Mouse (Mus musculus): Measurements from ENCODE around the gene Fto.

The Fto gene

GRCm38 (mm10) chr8:91357493-91358014 lies 44.2 kb downstream of the Fto start:
- DNase-seq (ENCODE audit: low read depth): no peak

DNA sequence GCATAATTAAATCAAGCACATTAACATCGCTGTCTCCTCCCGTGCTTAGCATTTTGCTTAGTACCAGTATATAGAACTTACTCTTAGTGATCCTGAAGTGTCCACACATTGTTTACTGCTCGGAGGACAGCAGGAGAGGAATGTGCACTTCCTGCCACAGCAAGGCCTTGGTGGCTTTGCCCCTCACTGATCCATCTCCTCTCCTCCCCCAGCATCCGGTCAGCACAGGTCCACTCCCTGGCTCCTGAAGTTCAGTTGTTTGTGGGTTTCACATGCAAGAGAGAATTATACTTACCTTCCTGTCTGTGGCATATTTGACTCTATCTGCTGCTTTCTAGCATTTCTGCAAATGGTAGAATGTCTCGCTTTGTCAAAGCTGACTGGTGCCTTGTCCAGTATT lies 44.7 kb downstream of the Fto start:
- DNase-seq (ENCODE audit: low read depth): no peak

GRCm38 (mm10) chr8:91359511-91359910 lies 46.2 kb downstream of the Fto start:
- DNase-seq (ENCODE audit: low read depth): no peak

DNA sequence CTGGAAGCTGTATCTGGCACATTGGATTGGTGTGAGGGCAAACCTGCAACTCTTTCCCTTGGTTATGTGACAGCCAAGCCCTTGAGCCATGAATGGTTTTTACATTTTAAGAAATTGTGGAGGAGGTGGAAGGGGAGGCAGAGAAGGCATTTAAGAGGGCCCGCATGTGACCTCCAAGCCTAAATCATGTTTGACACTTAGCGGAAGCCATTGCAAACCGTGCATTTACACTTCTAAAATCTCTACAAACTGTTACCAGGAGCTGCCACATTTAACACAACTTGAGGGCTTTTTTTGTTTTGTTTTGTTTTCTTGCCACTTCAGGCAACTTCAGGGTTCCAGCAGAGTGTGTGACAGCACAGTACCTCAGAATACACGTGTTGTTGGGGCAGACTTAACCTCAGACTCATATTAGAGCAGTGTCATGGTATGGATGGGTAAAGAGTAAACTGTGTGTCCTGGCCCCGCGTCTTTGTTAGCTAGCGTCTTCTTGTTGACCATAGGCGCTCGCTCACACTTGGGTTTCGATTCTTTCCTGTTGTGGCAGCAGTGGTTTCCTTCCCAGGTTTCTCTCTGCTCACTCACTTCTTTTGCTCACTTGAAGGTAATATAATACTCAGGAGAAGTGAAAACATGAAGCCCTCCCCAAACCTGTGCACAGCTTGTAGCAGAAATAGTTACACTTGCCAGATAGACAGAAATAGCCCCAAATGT lies 47.5 kb downstream of the Fto start:
- no peak for DNase-seq (ENCODE audit: low read depth)

DNA sequence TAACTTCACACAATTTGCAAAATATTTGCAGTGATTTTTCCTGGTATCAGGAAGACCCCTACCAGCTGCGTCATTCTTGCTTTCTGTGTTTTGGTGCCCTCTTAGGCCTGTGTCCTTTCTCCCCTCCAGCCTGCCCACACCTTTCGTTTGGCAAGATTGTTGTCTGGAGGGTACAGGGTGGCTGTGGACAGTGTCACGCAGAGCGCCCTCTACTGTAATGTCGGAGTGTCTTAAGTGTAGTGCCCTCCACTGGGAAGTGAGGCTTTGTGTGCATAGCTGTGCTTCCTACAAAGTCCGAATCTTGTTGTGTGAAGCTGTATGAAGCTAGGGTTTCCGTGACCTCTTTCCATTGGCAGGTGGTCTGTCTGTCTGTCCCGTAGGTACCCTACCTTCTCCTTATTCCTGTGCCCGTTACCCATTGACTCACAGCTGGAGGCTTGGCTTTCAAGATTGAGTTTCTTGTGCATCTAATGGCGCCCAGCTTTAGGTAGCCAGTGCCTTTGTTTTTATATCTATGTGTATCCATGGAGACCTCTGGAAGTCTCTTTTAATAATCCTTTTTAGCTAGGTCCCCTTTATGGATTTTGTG lies 50.0 kb downstream of the Fto start:
- DNase-seq (ENCODE audit: low read depth): no peak

GRCm38 (mm10) chr8:91364216-91364615 lies 50.9 kb downstream of the Fto start:
- DNase-seq (ENCODE audit: low read depth): no peak

DNA sequence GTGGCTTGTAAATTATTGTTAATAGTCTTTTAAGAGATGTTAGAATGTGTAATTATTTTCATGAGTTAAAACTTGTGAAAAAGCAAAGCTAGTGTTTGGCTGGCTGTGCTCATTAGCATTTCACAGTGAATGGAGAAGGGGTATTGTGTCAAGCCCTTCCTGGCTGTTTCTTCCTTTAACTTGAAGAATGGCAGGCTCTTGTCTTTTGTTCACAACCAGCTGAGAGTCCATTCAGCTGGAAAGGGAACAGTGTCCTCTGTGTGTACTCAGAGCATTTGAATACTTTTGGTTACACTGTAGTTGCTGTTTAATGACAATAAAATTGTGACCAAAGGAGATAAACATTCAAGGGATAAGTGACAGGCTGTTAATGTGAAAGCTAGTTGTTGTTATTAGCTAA lies 52.5 kb downstream of the Fto start:
- DNase-seq (ENCODE audit: low read depth): no peak

GRCm38 (mm10) chr8:91370899-91371298 lies 57.6 kb downstream of the Fto start:
- DNase-seq (ENCODE audit: low read depth): no peak

DNA sequence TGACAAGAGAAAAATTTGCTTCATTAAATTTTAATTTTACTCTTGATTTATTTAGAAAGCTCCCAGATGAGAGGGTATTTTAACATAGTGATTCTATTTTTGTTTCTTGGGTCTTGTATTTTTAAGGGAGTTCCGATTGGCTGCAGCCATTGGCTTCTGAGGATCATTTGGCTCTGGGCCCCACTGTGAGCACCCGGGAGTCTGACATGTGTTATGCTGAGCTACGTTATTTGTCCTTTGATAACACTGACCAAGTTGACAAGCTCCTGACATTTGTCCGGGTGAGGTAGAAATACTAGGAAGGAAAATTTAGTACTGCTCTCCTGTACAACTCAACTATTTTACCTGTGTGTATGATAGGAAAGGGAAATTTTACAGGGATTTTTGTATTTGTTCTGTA lies 58.7 kb downstream of the Fto start:
- no peak for DNase-seq (ENCODE audit: low read depth)

DNA sequence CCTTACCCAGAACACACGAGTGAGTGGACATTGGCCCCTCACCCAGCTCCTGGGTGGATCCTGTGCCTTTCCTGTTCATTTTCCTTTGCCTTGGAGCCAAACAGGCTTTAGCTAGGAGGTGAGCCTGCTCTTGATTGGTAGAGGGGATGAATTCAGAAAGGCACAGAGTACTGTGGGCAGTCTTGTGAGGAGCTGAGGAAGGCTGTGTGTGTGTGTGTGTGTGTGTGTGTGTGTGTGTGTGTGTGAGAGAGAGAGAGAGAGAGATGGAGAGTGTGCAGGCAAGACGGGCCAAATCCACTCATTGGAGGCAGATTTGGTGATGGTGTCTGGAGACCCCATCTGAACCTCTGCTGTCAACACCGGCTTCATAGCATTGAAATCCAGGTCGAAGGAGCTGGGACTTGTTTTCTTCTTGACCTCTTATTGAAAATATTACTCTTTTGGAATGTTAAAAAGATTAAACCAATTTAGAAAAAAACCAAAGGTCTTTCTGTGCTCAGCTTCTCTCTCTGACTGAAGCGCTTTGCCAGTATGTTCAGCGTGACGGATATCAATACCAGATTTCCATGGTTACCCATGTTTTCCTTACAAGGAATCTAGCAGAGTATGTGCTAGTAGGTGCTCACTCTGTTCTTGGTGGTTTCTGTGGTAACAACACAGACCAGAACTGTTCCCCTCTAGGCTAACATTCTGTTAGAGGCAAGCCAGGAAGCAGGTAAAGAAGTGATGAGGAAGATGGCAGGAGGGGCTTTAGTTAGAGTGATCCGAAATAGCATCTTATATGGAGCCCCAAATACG lies 59.7 kb downstream of the Fto start:
- DNase-seq (ENCODE audit: low read depth): no peak

DNA sequence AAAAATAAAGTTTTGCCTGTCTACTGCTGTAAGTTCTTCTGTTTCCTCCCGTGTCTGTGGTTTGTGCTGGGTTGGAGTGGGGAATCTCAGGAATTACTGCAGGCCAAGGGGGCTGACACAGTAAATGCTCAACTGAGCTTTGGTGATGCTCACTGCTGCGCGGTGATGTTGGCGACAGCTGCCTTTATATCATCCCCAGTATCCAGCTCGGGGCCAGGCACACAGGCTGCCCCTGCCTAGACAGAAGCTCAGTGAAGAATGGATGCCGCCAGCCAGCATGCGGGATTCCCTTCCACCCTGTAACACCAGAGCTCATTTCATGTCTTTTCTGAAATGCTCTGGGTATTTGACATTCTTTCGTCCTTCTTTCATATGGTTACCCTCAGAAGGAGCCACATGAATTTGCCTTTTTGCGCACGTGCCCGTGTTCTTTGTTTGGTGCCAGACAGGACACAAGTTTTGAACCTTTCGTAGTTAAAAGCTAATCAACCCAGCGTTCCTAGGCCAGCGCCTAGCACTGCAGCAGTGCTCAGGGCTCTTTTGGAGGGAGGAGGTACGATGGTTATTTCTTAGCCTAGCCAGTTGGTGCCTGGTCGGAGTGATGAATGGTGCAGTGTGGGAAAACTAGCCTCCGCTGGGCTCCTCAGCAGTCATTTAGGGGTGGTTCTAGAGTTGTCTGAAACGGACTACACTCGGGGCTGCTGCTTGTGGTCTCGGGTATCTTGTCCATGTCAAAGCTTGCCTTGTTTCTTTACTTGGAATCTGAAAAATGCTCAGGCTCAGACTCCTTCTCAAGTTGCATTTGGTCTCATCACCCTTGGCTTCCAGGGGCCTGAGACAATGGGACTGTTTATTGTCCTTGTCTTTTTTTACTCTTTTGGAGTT lies 62.0 kb downstream of the Fto start:
- no peak for DNase-seq (ENCODE audit: low read depth)

- no peak for DNase-seq (ENCODE audit: low read depth)
Measured at GRCm38 (mm10) chr8:91376785-91377184, 63.5 kb downstream of the Fto start.

- DNase-seq (ENCODE audit: low read depth): no peak
Measured at GRCm38 (mm10) chr8:91377275-91377674, 64.0 kb downstream of the Fto start.

DNA sequence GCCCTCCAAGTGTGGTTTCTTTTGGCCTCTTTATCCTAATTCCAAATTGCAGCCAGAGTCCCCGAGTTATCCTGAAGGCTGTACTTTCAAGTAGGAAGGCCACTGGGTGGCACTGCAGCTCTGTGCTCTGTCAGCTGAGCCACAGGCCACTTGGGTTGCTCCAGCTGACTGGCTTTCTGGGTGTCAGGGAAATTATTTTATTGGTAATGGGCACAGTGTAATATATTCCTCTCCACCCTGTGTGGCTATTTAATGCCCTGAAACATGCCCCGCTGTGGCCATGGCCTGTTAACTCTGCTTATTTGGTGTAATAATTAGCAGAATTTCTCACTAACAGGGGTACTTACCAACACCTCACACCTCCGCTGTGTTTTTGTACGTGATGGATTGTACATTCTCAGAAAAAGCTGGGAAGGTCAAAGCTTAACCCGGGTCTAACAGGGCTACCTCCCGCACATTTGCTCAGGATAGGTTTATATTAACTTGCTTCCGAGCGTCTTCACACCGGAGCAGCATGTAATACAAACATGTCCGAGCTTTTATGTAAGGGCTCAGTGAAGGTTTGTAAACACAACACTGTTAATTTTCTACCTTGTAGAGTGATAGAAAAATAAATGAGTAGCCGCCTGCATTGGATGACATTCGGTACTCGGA lies 65.6 kb downstream of the Fto start:
- DNase-seq (ENCODE audit: low read depth): peak; percentile 50

DNA sequence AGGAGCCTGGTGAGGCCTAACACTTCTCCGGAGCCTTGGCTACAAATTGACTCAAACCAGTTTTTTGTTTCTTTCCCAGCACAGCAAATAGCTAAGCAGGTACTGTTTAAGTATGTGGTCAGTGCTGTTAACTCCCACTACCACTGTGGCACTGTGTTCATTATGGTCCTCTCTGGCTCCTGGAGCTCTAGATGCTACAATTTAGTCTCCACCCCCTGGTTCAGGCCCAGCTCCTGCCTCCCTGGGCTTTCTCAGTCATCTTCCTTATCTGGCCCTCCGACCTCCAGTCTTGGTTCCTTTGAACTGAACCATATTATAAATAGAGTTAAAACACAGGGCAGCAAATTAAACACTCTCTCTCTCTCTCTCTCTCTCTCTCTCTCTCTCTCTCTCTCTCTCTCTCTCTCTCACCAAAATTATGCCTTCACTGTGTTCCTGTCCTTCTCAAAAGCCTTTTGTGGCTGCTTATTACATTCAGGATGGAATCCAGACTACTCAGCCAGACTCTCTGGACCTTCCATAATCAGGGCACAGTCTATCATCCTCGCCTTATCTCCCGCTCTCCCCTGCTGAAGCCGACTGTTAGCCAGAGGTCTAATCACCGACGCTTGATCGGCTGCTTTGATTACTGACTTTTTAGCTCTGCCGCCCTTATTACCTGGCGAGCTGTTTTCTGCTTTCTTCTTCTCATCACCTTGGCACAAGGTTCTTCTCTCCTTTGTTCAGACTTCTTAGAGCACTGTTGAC lies 67.6 kb downstream of the Fto start:
- no peak for DNase-seq (ENCODE audit: low read depth)

DNA sequence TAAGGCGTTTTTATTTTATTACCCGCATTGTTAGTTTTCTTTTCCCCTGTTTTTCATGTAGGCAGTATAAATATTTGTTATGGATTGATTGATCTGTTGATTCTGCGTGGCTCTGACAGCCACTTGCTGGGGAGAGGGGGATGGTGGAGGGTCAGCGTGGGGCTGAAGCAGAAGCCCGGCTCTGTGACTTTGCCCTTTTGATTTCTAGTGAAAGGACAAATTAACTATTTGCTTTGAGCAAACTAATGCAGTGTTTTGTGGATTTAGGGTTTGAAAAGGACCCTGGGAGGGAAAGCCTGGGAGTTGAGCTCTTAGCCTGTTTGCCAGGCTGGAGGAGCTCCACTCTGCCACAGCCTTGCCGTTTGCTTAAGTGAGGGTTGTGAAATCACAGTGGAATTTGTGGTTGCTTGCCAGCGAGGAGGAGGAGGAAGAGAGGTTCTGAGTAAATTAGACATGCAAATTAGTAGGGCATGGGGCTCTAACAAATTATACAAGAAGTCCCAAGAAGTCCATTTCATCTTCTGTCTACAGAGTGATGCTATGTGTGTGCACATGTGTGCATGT lies 68.3 kb downstream of the Fto start:
- DNase-seq (ENCODE audit: low read depth): peak; percentile 57

GRCm38 (mm10) chr8:91383210-91383609 lies 69.9 kb downstream of the Fto start:
- DNase-seq (ENCODE audit: low read depth): no peak

GRCm38 (mm10) chr8:91383811-91384210 lies 70.5 kb downstream of the Fto start:
- DNase-seq (ENCODE audit: low read depth): no peak

GRCm38 (mm10) chr8:91384389-91384788 lies 71.1 kb downstream of the Fto start:
- DNase-seq (ENCODE audit: low read depth): no peak

GRCm38 (mm10) chr8:91385808-91386207 lies 72.5 kb downstream of the Fto start:
- no peak for DNase-seq (ENCODE audit: low read depth)
